In the genomic region with DNA sequence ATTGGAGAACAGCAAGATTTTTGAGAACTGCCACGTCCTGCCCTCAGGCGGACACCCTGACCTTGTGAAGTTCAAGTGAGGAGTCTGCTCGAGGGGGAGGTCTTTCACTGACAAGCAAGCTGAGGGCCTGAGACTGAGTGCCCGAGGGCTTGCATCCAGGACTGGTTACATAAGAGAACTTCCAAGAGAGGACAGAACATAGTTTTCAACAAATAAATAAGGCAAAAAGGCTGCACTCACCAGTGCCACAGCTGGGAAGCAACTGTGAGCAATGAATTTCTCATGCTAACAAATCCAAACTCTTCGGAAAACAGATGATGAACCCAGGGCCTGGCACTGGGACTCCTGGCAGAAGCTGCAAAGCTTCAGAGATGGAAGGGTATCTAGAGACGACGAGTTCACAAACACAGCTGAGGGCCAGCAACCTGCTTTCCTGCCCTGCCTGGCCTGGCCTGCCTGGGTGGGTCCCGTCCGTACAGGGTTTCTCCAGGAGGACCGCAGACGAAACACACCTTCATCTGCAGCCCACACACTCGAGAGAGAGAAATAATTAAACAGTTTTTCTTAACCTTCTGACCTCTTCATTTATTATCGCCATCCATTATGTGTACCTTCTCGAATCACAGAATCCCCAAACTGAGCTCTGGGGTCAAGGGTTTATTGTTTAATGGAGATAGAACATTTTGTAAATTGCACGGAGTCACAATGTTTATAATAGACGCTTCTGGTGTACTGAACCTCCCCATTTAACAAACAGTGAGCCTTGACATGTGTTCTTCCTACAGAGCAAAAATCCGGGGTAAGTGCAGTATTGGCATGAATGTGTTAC, we compare ENCODE assay signal across 9 mouse cellular contexts.
A peak's percentile ranks its signal among the peaks of the same experiment; 100 is the strongest.
DNase-seq lines count a peak whose midpoint lies in the region; ATAC-seq and TF ChIP-seq lines count a peak whose summit lies in the region.
"Had no signal": no experiment of that assay in that cellular context is flagged by ENCODE, and none has a peak within 500 bp of the region (broad histone marks: within the 10 kb centered on the region; RNA-seq: fewer than 3 reads in every experiment).

No protein-coding gene starts in this region.

- H3K36me3 ChIP-seq in lung, embryonic 16.5 days (ENCODE audit: control insufficient read depth, insufficient read depth, low read length): no peaks in the 10 kb centered on the region
- H3K36me3 ChIP-seq in liver, postnatal 0 days (replicated peaks; ENCODE audit: insufficient read depth, low read length): no peaks in the 10 kb centered on the region
- no peaks in the 10 kb centered on the region for H3K36me3 ChIP-seq in hindbrain, postnatal 0 days (ENCODE audit: insufficient read depth, low read length)
- no peaks in the 10 kb centered on the region for H3K36me3 ChIP-seq in midbrain, embryonic 14.5 days (ENCODE audit: control insufficient read depth, insufficient read depth, low read length)
- H3K36me3 ChIP-seq: midbrain, embryonic 10.5 days had no signal

- H3K27ac ChIP-seq in lung, embryonic 16.5 days (ENCODE audit: low read length): peak overlapping the region; percentile 37
- H3K27ac ChIP-seq in liver, postnatal 0 days (ENCODE audit: low read depth): no peak overlapping the region
- no peak overlapping the region for H3K27ac ChIP-seq in hindbrain, postnatal 0 days
- H3K27ac ChIP-seq in midbrain, embryonic 14.5 days (replicated peaks; ENCODE audit: low read depth, low read length): no peak overlapping the region
- H3K27ac ChIP-seq: midbrain, embryonic 10.5 days had no signal

- 24% methylated on average over 17 of the region's 17 CpGs for WGBS in lung, embryonic 16.5 days
- WGBS in liver, postnatal 0 days (ENCODE audit: insufficient replicate concordance): 52% methylated on average over 17 of the region's 17 CpGs
- WGBS in hindbrain, postnatal 0 days: 75% methylated on average over 17 of the region's 17 CpGs
- WGBS in midbrain, embryonic 14.5 days: 81% methylated on average over 17 of the region's 17 CpGs

- H3K27me3 ChIP-seq in lung, embryonic 16.5 days (ENCODE audit: control insufficient read depth, insufficient read depth, low read depth, low read length): no peaks in the 10 kb centered on the region
- H3K27me3 ChIP-seq in liver, postnatal 0 days (ENCODE audit: insufficient read depth, low read length): no peaks in the 10 kb centered on the region
- no peaks in the 10 kb centered on the region for H3K27me3 ChIP-seq in hindbrain, postnatal 0 days (ENCODE audit: insufficient read depth, low read length)
- no peaks in the 10 kb centered on the region for H3K27me3 ChIP-seq in midbrain, embryonic 14.5 days (ENCODE audit: control insufficient read depth, insufficient read depth, low read length)

- no peaks in the 10 kb centered on the region for H3K9me3 ChIP-seq in lung, embryonic 16.5 days (ENCODE audit: control insufficient read depth, low read length)
- H3K9me3 ChIP-seq in liver, postnatal 0 days (ENCODE audit: low read length): no peaks in the 10 kb centered on the region
- H3K9me3 ChIP-seq in hindbrain, postnatal 0 days (ENCODE audit: low read length): no peaks in the 10 kb centered on the region
- no peaks in the 10 kb centered on the region for H3K9me3 ChIP-seq in midbrain, embryonic 14.5 days (ENCODE audit: control insufficient read depth, low read length)
- H3K9me3 ChIP-seq: midbrain, embryonic 10.5 days had no signal

- TF ChIP-seq EP300 in liver, postnatal 0 days (IDR thresholded peaks at IDR 0.05; ENCODE audit: low read depth): no peak

- no peak for TF ChIP-seq CTCF in liver, postnatal 0 days (IDR thresholded peaks at IDR 0.05; ENCODE audit: low read depth)
- no peak for TF ChIP-seq CTCF in hindbrain, postnatal 0 days (IDR thresholded peaks at IDR 0.05; ENCODE audit: low read depth)

- H3K4me3 ChIP-seq in lung, embryonic 16.5 days (ENCODE audit: low read length): no peak overlapping the region
- no peak overlapping the region for H3K4me3 ChIP-seq in liver, postnatal 0 days (ENCODE audit: low read depth, low read length)
- no peak overlapping the region for H3K4me3 ChIP-seq in hindbrain, postnatal 0 days (ENCODE audit: low read length)
- H3K4me3 ChIP-seq in midbrain, embryonic 14.5 days (replicated peaks; ENCODE audit: low read depth, low read length): no peak overlapping the region
- H3K4me3 ChIP-seq: midbrain, embryonic 10.5 days had no signal

- no peak overlapping the region for H3K4me2 ChIP-seq in lung, embryonic 16.5 days (ENCODE audit: low read depth, low read length)
- H3K4me2 ChIP-seq in liver, postnatal 0 days (ENCODE audit: low read depth, low read length): no peak overlapping the region
- H3K4me2 ChIP-seq in hindbrain, postnatal 0 days (ENCODE audit: low read depth, low read length): no peak overlapping the region
- H3K4me2 ChIP-seq in midbrain, embryonic 14.5 days (ENCODE audit: low read length): no peak overlapping the region

- no peak overlapping the region for H3K9ac ChIP-seq in lung, embryonic 16.5 days (ENCODE audit: low read length)
- H3K9ac ChIP-seq in liver, postnatal 0 days (replicated peaks): no peak overlapping the region
- H3K9ac ChIP-seq in hindbrain, postnatal 0 days (replicated peaks; ENCODE audit: low read length): no peak overlapping the region
- H3K9ac ChIP-seq in midbrain, embryonic 14.5 days (replicated peaks; ENCODE audit: low read length): no peak overlapping the region

- H3K4me1 ChIP-seq in lung, embryonic 16.5 days (replicated peaks; ENCODE audit: control insufficient read depth, insufficient read depth, low read length): peaks cover 17% of the 10 kb centered on the region
- peaks cover 4% of the 10 kb centered on the region; the same call in 1 of the 2 replicates for H3K4me1 ChIP-seq in liver, postnatal 0 days (ENCODE audit: insufficient read depth)
- no peaks in the 10 kb centered on the region for H3K4me1 ChIP-seq in hindbrain, postnatal 0 days (ENCODE audit: insufficient read depth, low read length)
- H3K4me1 ChIP-seq in midbrain, embryonic 14.5 days (ENCODE audit: control insufficient read depth, insufficient read depth, low read length): no peaks in the 10 kb centered on the region
- H3K4me1 ChIP-seq: midbrain, embryonic 10.5 days had no signal

- peak; percentile 22 for DNase-seq in adrenal gland, postnatal 14 days
- no peak for DNase-seq in adrenal gland, adult 18-20 months (ENCODE audit: low spot score in 2 of 2)
- DNase-seq in urinary bladder, postnatal 14 days (ENCODE audit: low spot score): peak; percentile 64
- no peak for DNase-seq in urinary bladder, postnatal 10 days (ENCODE audit: low spot score)
- no peak for DNase-seq in liver, postnatal 0 days
- DNase-seq in hindbrain, postnatal 0 days (ENCODE audit: low spot score): no peak
- no peak for DNase-seq in midbrain, embryonic 14.5 days

- peak; percentile 69 for ATAC-seq in lung, embryonic 16.5 days (ENCODE audit: low read depth)
- ATAC-seq in liver, postnatal 0 days: no peak
- no peak for ATAC-seq in hindbrain, postnatal 0 days
- ATAC-seq in midbrain, embryonic 14.5 days (ENCODE audit: low FRiP score, low TSS enrichment): no peak

Comparison
In these comparisons a context has a peak if more than half of its experiments do, and no peak if none do; other contexts are left out.
1. DNase-seq: peak in adrenal gland, postnatal 14 days (single experiment) and urinary bladder, postnatal 14 days (single experiment); none in adrenal gland, adult 18-20 months (0 of 2), urinary bladder, postnatal 10 days (single experiment), liver, postnatal 0 days (single experiment), hindbrain, postnatal 0 days (single experiment) and midbrain, embryonic 14.5 days (single experiment).